Mouse (Mus musculus) stomach, postnatal 0 days (tissue): ENCODE results near the gene Rftn1. TPM values are rescaled to one million over a fixed set of nuclear protein-coding genes. Genes with fewer than 3 reads are reported as not detected.

Experiments
- ATAC-seq: fragments of 200-750 bp; cut with Nextera tagmentation; 2 replicates; pipeline ENCODE4 v1.8.0; 2017; ENCODE audit not compliant: low FRiP score, low TSS enrichment
- DNase-seq: peaks from one replicate; pipeline ENCODE4 v3.0.0-alpha.2; 2016; ENCODE audit warnings: low spot score
- H3K27ac ChIP-seq: fragments of 300-500 bp; sonication (generic); replicated peaks from 2 replicates; pipeline ENCODE4 v1.5.1; 2014; ENCODE audit warnings: mild to moderate bottlenecking, control low read depth
- H3K27me3 ChIP-seq: fragments of 300-500 bp; sonication (generic); 2 replicates; pipeline ENCODE4 v1.6.1; 2014; ENCODE audit warnings: low read length; ENCODE audit not compliant: control insufficient read depth, insufficient read depth
- H3K36me3 ChIP-seq: fragments of 300-500 bp; sonication (generic); 2 replicates; pipeline ENCODE4 v1.6.1; 2014; ENCODE audit warnings: low read length, mixed read lengths; ENCODE audit not compliant: control insufficient read depth, insufficient read depth
- H3K4me1 ChIP-seq: fragments of 300-500 bp; sonication (generic); replicated peaks from 2 replicates; pipeline ENCODE4 v1.6.1; 2014; ENCODE audit warnings: antibody characterized with exemption; ENCODE audit not compliant: control insufficient read depth, insufficient read depth
- H3K4me2 ChIP-seq: fragments of 300-500 bp; sonication (generic); replicated peaks from 2 replicates; pipeline ENCODE4 v1.6.1; 2014; ENCODE audit warnings: low read depth, mild to moderate bottlenecking, control low read depth, moderate library complexity
- H3K4me3 ChIP-seq: fragments of 300-500 bp; sonication (generic); 2 replicates; pipeline ENCODE4 v1.5.1; 2014; ENCODE audit warnings: low read depth, low read length, control low read depth
- H3K9ac ChIP-seq: fragments of 300-500 bp; sonication (generic); 2 replicates; pipeline ENCODE4 v1.6.1; 2014; ENCODE audit warnings: mild to moderate bottlenecking, low read length, control low read depth, mixed read lengths
- H3K9me3 ChIP-seq: fragments of 300-500 bp; sonication (generic); 2 replicates; pipeline ENCODE4 v1.6.1; 2016; ENCODE audit warnings: low read length; ENCODE audit not compliant: control insufficient read depth
- CTCF ChIP-seq: IDR thresholded peaks from 2 replicates; pipeline ENCODE4 v1.5.1; 2016; ENCODE audit warnings: antibody characterized with exemption, low read depth, mild to moderate bottlenecking, moderate library complexity
- EP300 ChIP-seq: optimal IDR thresholded peaks from 2 replicates; pipeline ENCODE3; 2016; ENCODE audit warnings: antibody characterized with exemption
- WGBS: fragments of 180-500 bp; shearing (Covaris S2); extraction: QIAGEN DNeasy Blood & Tissue Kit; methylation state at CpG from one replicate; pipeline ENCODE4 v1.1.7; 2014; 5-methylcytosine and 5-hydroxymethylcytosine counted together
- polyA plus RNA-seq: library from polyadenylated mRNA; unstranded; fragments of >200 nt; fragmentation: Nextera tagmentation; extraction: Ambion mirVana; gene quantifications from 2 replicates; pipeline ENCODE4 v1.2.1, GENCODE M21; 2015

Rftn1 gene
- polyA plus RNA-seq, 1 experiment from 2014 or later, result 7.1 TPM

- Histone ChIP-seq H3K36me3 (no peaks in the 10 kb centered on the region), H3K9me3 (no peaks in the 10 kb centered on the region), H3K27me3 (no peaks in the 10 kb centered on the region), H3K9ac (no peak overlapping the region), H3K4me1 (no peaks in the 10 kb centered on the region), H3K27ac (no peak overlapping the region), H3K4me3 (no peak overlapping the region), H3K4me2 (no peak overlapping the region)
- WGBS, result 94% methylated on average over 5 of the region's 5 CpGs
- no peak for ATAC-seq
- no peak for DNase-seq
- TF ChIP-seq CTCF, result no peak
- TF ChIP-seq EP300, result no peak
These were observed 43.5 kb upstream of the Rftn1 start for GRCm38 (mm10) chr17:50233956-50234355.

GRCm38 (mm10) chr17:50232821-50233220 lies 42.3 kb upstream of the Rftn1 start:
- 80% methylated on average over 11 of the region's 11 CpGs for WGBS
- no peak overlapping the region for H3K9ac ChIP-seq
- H3K27ac ChIP-seq, result no peak overlapping the region
- no peak overlapping the region for H3K4me3 ChIP-seq
- no peak for TF ChIP-seq CTCF
- no peak for TF ChIP-seq EP300
- no peak overlapping the region for H3K4me2 ChIP-seq
- H3K27me3 ChIP-seq, result no peaks in the 10 kb centered on the region
- no peak for DNase-seq
- H3K36me3 ChIP-seq, result no peaks in the 10 kb centered on the region
- no peak for ATAC-seq
- H3K9me3 ChIP-seq, result no peaks in the 10 kb centered on the region
- H3K4me1 ChIP-seq, result no peaks in the 10 kb centered on the region

- no peak overlapping the region for H3K9ac ChIP-seq
- H3K4me2 ChIP-seq, result no peak overlapping the region
- H3K27ac ChIP-seq, result no peak overlapping the region
- TF ChIP-seq EP300, result no peak
- TF ChIP-seq CTCF, result no peak
- WGBS, result 86% methylated on average over 8 of the region's 8 CpGs
- no peak for ATAC-seq
- H3K36me3 ChIP-seq, result no peaks in the 10 kb centered on the region
- no peaks in the 10 kb centered on the region for H3K4me1 ChIP-seq
- H3K4me3 ChIP-seq, result no peak overlapping the region
- no peaks in the 10 kb centered on the region for H3K27me3 ChIP-seq
- no peak for DNase-seq
- no peaks in the 10 kb centered on the region for H3K9me3 ChIP-seq
These were observed 40.7 kb upstream of the Rftn1 start for GRCm38 (mm10) chr17:50231206-50231605.

- Histone ChIP-seq H3K4me3 (no peak overlapping the region), H3K27ac (no peak overlapping the region), H3K4me2 (no peak overlapping the region), H3K9me3 (no peaks in the 10 kb centered on the region), H3K4me1 (no peaks in the 10 kb centered on the region), H3K9ac (no peak overlapping the region), H3K36me3 (no peaks in the 10 kb centered on the region), H3K27me3 (no peaks in the 10 kb centered on the region)
- WGBS, result 36% methylated on average over 4 of the region's 4 CpGs
- DNase-seq, result no peak
- no peak for ATAC-seq
- no peak for TF ChIP-seq CTCF
- TF ChIP-seq EP300, result no peak
These were observed 39.1 kb upstream of the Rftn1 start for GRCm38 (mm10) chr17:50229534-50229933.

GRCm38 (mm10) chr17:50227366-50227765 lies 36.9 kb upstream of the Rftn1 start:
- Histone ChIP-seq H3K27me3 (no peaks in the 10 kb centered on the region), H3K4me3 (no peak overlapping the region), H3K36me3 (no peaks in the 10 kb centered on the region), H3K9ac (no peak overlapping the region), H3K27ac (no peak overlapping the region), H3K4me2 (no peak overlapping the region), H3K9me3 (no peaks in the 10 kb centered on the region), H3K4me1 (no peaks in the 10 kb centered on the region)
- WGBS, result 71% methylated on average over 7 of the region's 7 CpGs
- ATAC-seq, result no peak
- DNase-seq, result no peak
- TF ChIP-seq EP300 (no peak), CTCF (no peak)

- Histone ChIP-seq H3K4me2 (no peak overlapping the region), H3K4me1 (no peaks in the 10 kb centered on the region), H3K27me3 (no peaks in the 10 kb centered on the region), H3K4me3 (no peak overlapping the region), H3K27ac (peak overlapping the region; percentile 30; the same call in 1 of the 2 replicates), H3K9me3 (no peaks in the 10 kb centered on the region), H3K36me3 (no peaks in the 10 kb centered on the region), H3K9ac (no peak overlapping the region)
- DNase-seq (no peak), ATAC-seq (no peak)
- WGBS, result 63% methylated on average over 5 of the region's 5 CpGs
- peak; percentile 69 for TF ChIP-seq EP300
- TF ChIP-seq CTCF, result no peak
These were observed 34.2 kb upstream of the Rftn1 start for GRCm38 (mm10) chr17:50224718-50225117.
